Mouse (Mus musculus) lung, adult 2 months (tissue): ENCODE data around the gene Nap1l1.

Experiments used
- CTCF ChIP-seq: fragments of 200-500 bp; IDR thresholded peaks from 2 replicates; pipeline ENCODE4 v1.5.1; 2011; ENCODE audit warnings: mild to moderate bottlenecking, low read length, control low read depth; ENCODE audit not compliant: insufficient read depth
- POLR2A ChIP-seq: fragments of 200-500 bp; IDR thresholded peaks from 2 replicates; pipeline ENCODE4 v1.6.1; 2011; ENCODE audit warnings: low read depth, mild to moderate bottlenecking, control low read depth, low read length, borderline replicate concordance; ENCODE audit errors: extremely low read depth

DNA sequence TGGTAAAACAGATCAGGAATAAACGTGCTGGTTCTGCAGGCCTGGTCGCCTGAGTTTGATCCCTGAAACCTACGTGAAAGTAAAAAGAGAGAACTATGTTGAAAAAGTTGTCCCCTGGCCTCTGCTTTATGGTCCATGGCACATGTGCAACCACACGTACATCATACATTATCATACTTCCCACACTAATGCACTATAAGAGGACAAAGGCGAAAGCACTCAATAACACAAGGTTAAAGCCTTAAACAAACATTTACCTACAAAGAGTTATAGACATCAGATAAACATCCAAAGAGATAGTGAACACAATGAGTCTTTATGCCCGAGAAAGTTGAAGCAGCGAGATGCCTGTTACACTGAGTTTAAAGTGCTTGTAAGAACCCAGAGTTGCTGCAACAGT is 57.4 kb downstream of the Nap1l1 start:
- TF ChIP-seq POLR2A (no peak), CTCF (no peak)
